Mouse (Mus musculus) macrophage (primary cell): ENCODE measurements around the gene Lamtor1. TPM values are rescaled to one million over a fixed set of nuclear protein-coding genes. Genes with fewer than 3 reads are reported as not detected.

Experiments
- H3K27ac ChIP-seq: fragments of 350-480 bp; formaldehyde crosslinking; 2 replicates; pipeline ENCODE4 v1.9.0; 2021
- H3K36me3 ChIP-seq: fragments of 350-480 bp; formaldehyde crosslinking; 2 replicates; pipeline ENCODE4 v1.9.0; 2021; ENCODE audit errors: inconsistent target
- H3K4me3 ChIP-seq: fragments of 350-480 bp; formaldehyde crosslinking; 2 replicates; pipeline ENCODE4 v1.9.0; 2021; ENCODE audit errors: inconsistent target
- H3K79me2 ChIP-seq: fragments of 350-480 bp; formaldehyde crosslinking; 2 replicates; pipeline ENCODE4 v1.9.0; 2021; ENCODE audit errors: inconsistent target
- WGBS: methylation state at CpG from one replicate; pipeline ENCODE4 v1.1.7; 2026; ENCODE audit warnings: inconsistent platforms; ENCODE audit not compliant: missing documents; 5-methylcytosine and 5-hydroxymethylcytosine counted together
- polyA plus RNA-seq: library from polyadenylated mRNA; stranded (reverse); fragments of 250-400 nt; gene quantifications from 3 replicates; pipeline ENCODE4 v1.2.4, GENCODE M21; 2018; ENCODE audit warnings: inconsistent platforms

Gene Lamtor1
- polyA plus RNA-seq, 1 experiment from 2014 or later: 249 TPM

DNA sequence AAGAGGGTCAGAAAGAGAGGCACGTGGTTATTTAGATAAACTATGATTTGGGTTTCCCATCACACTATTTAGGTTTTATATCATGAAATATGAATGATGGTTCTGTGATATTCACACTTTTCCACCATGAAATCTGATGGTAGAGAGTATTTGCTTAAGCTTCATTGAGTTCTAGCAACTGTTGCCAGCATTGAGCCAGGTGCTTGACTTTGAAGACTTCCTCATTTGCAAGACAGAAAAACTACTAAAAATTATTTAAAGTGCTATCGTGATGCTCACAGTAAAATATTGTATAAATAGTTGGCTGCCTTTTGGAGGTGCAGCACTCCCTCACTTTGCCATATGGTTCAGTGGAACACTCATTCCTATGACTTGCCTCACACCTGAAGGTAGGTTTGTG lies 49.6 kb downstream of the Lamtor1 start:
- Histone ChIP-seq H3K27ac (no peak overlapping the region), H3K4me3 (no peak overlapping the region), H3K36me3 (no peaks in the 10 kb centered on the region), H3K79me2 (peaks cover 97% of the 10 kb centered on the region)
- 63% methylated on average over 2 of the region's 2 CpGs for WGBS

- H3K79me2 ChIP-seq: peaks cover 97% of the 10 kb centered on the region
- H3K4me3 ChIP-seq: no peak overlapping the region
- WGBS: 77% methylated on average over 4 of the region's 4 CpGs
- no peak overlapping the region for H3K27ac ChIP-seq
- H3K36me3 ChIP-seq: no peaks in the 10 kb centered on the region
These were observed 50.2 kb downstream of the Lamtor1 start for GRCm38 (mm10) chr7:101955862-101956261.

DNA sequence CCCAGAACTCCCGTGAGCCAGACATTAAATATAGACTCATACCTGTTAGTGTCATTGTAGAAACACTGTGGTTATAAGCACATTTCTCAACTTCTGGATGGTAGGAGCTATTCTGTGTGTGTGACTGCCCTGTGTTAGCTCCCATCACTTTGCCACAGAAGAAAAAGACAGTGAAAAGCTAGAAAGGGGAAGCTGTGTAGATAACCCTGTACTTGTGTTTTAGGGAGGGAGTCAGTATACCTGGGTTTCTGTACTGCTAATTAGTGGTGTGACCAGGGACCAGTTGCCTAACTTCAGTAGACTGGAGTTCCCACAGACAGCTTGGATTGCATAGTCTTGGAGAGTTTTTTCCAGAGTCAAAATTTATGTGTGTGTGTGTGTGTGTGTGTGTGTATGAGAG lies 50.8 kb downstream of the Lamtor1 start:
- Histone ChIP-seq H3K4me3 (no peak overlapping the region), H3K79me2 (peaks cover 97% of the 10 kb centered on the region), H3K27ac (no peak overlapping the region), H3K36me3 (no peaks in the 10 kb centered on the region)
- 50% methylated on average over 1 of the region's 1 CpGs for WGBS

DNA sequence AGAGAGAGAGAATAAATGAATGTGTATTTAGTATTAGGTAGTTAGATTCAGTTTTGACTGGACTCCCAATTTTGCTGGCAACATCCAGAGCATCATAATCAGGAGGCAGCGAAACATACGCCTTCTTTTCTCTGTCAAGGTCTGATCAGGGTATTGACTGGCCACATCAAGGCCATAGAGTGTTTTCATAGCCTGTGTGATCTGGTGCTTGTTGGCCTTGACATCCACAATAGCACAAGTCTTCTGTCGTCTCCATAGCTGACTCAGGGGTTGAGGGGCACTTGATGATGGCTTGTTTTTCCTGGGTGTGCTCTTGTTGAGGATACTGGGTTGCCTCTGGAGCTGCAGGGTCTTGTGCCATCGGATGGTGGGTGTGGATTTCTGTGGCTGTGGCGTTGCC lies 51.2 kb downstream of the Lamtor1 start:
- Histone ChIP-seq H3K4me3 (no peak overlapping the region), H3K79me2 (peaks cover 97% of the 10 kb centered on the region), H3K27ac (no peak overlapping the region), H3K36me3 (no peaks in the 10 kb centered on the region)
- 97% methylated on average over 5 of the region's 5 CpGs for WGBS

DNA sequence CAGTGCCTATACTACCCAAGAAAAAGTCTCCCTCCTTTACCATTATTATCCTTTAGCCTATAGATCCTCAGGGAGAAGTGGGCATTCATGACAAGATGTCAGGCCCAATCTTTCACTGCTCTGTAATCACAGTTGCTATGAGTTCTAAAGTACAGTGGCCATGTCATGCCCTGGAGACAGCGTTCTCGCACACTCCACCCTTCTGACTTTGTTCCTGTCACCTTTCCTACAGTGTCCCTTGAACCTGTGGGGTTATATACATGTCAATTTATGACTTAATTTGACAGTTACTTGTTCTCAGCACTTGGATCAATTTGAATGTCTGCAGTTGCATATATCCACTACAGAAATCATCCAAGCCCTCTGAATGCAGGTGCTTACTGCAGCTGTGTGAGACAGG lies 57.1 kb downstream of the Lamtor1 start:
- 100% methylated on average over 2 of the region's 2 CpGs for WGBS
- Histone ChIP-seq H3K27ac (no peak overlapping the region), H3K36me3 (no peaks in the 10 kb centered on the region), H3K4me3 (no peak overlapping the region), H3K79me2 (peaks cover 100% of the 10 kb centered on the region)

DNA sequence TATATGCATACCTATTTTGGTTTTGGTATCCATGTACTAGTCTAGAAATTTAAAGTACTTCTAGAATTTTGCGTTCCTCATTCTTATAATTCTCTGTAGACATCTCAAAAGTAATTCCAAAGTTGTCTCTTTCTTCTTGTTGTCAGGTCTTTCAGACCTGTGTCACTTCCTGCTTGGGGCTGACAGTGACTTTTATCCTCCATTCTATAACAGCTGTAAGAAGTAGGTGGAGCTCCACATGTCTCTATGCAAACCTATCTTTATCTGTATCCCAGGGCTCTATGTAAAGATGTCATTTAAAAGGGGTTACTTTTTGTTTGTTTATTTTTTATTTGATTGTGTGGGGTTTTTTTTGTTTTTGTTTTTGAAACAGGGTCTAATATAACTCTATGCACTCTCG lies 57.9 kb downstream of the Lamtor1 start:
- H3K36me3 ChIP-seq: no peaks in the 10 kb centered on the region
- WGBS: 82% methylated on average over 2 of the region's 2 CpGs
- H3K79me2 ChIP-seq: peaks cover 100% of the 10 kb centered on the region
- no peak overlapping the region for H3K4me3 ChIP-seq
- no peak overlapping the region for H3K27ac ChIP-seq

GRCm38 (mm10) chr7:101964551-101964950 lies 58.8 kb downstream of the Lamtor1 start:
- WGBS: 73% methylated on average over 4 of the region's 4 CpGs
- Histone ChIP-seq H3K27ac (peak overlapping the region; percentile 50), H3K36me3 (no peaks in the 10 kb centered on the region), H3K79me2 (peaks cover 99% of the 10 kb centered on the region), H3K4me3 (no peak overlapping the region)

- Histone ChIP-seq H3K79me2 (peaks cover 89% of the 10 kb centered on the region), H3K36me3 (no peaks in the 10 kb centered on the region), H3K27ac (peak overlapping the region; percentile 50), H3K4me3 (no peak overlapping the region)
- 10% methylated on average over 2 of the region's 2 CpGs for WGBS
These were observed 59.9 kb downstream of the Lamtor1 start for GRCm38 (mm10) chr7:101965606-101966005.

DNA sequence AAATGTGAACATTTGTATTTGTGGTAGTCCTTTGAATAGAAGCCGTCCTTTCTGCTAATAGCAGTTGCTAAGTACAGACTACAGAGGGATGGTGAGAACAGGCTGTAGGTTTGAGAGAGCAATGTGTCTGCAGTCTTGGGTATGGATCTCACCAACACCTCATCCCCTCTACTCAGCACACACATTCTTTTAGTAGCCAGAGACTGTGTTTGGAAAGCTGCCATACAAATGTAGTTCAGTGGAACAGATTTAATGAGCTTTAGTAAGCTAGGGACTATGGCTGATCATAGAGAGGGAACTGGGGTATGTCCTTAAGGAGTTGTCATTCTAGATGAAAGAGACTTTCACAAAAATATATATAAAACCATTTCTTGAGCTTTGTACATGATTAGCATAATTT lies 61.6 kb downstream of the Lamtor1 start:
- H3K27ac ChIP-seq: no peak overlapping the region
- WGBS: 100% methylated on average over 1 of the region's 1 CpGs
- H3K79me2 ChIP-seq: peaks cover 89% of the 10 kb centered on the region
- no peaks in the 10 kb centered on the region for H3K36me3 ChIP-seq
- no peak overlapping the region for H3K4me3 ChIP-seq

DNA sequence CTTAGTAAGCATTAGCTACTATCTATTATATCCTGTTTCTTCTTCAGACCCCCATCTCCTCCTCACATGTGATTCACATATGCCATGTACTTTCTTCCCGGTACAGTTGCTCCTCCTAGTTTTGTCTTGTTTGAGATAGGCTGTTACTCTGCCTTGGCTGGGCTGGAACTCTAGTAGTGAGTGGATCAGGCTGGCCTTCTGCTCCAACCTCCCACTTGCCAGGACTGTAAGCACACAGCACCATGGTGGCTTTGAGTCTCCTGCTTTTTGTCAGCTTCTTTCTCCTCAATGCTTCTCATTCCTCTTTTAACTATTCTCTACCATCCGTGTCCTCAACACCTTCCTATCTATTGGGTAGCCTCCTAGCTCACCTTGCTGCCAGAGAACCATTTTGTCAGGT lies 63.0 kb downstream of the Lamtor1 start:
- peaks cover 89% of the 10 kb centered on the region for H3K79me2 ChIP-seq
- H3K27ac ChIP-seq: no peak overlapping the region
- 90% methylated on average over 2 of the region's 2 CpGs for WGBS
- H3K4me3 ChIP-seq: no peak overlapping the region
- H3K36me3 ChIP-seq: no peaks in the 10 kb centered on the region

DNA sequence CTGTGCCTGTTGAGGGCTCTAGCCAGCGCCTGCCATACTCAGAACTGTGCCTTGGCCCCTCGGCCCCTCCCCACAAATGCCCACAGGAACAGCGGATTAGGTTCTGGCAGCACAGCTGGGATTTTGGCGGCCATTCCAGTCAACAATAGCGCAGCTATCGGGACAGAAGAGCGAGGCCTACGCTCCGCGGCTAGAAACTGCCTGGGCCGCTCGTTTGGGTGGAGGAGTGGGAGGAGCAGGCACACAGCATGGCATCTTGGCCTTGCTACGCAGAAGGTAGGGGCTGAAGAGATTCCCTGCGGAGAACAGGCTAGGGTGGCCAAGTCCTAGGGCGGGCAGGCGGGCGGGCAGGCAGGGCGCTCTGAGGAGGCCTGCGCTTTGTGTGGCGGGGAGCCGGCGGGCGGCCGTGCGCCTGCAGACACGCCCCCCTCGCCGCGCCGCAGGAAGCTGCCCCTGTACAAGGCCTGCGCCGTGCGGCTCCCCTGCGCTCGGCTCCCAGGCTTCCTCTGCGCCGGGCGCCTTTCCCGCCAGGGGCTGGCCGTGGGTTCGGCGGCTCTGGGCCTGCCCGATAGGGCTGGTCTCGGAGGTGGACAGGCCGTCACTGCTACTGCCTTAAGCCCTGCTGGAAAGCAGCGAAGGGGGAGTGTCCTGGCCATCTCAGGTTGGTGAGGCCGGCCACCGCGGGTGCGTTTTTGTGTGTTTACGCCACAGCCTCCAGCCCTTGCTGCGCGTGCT lies 64.2 kb downstream of the Lamtor1 start:
- Histone ChIP-seq H3K27ac (peak overlapping the region; percentile 84), H3K4me3 (peak overlapping the region; percentile 65), H3K36me3 (no peaks in the 10 kb centered on the region), H3K79me2 (peaks cover 89% of the 10 kb centered on the region)
- under 1% methylated on average over 43 of the region's 53 CpGs for whole genome bisulfite sequencing

DNA sequence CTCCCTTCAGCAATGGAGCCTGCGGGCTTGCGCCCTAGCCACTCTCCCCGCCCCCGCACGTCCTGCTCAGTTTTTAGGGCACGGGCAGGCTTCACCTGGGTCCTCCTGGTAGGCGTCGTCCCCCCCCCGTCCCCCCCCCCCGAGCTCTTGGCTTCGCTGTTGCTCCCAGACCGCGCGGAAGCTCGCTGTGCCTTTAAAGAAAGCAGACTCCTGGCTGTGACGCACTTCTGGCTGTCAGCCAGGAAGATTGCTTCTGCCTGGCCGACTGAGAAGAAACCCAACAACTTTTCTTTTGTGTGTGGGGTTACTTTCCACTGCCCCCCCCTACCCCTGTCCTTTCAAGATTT lies 64.7 kb downstream of the Lamtor1 start:
- Histone ChIP-seq H3K27ac (peak overlapping the region; percentile 84), H3K79me2 (peaks cover 89% of the 10 kb centered on the region), H3K36me3 (no peaks in the 10 kb centered on the region), H3K4me3 (peak overlapping the region; percentile 65)
- 1% methylated on average over 14 of the region's 17 CpGs for WGBS

GRCm38 (mm10) chr7:101970821-101971461 lies 65.2 kb downstream of the Lamtor1 start:
- Histone ChIP-seq H3K4me3 (peak overlapping the region; percentile 65), H3K36me3 (no peaks in the 10 kb centered on the region), H3K79me2 (peaks cover 89% of the 10 kb centered on the region), H3K27ac (peak overlapping the region; percentile 84)
- 2% methylated on average over 19 of the region's 19 CpGs for WGBS

DNA sequence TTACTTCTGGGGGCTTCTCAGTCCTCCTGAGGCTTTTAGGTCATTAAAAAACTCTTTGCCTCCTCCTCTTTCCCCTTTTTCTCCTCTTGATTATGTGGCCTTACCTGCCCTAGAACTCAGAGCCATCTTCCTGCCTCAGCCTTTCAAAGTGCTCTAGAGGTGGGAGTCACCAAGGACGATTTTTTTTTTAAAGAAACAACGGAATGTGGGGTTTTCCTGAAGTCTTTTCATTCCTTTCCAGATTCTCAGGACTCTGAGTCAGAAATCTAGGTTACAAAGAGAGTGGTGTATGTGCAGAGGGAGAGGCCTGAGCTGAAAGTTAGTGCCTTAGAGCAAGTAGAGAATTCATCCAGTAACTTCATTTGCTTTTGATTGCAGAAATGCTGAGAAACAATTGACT lies 66.0 kb downstream of the Lamtor1 start:
- H3K4me3 ChIP-seq: peak overlapping the region; percentile 65
- H3K36me3 ChIP-seq: no peaks in the 10 kb centered on the region
- H3K27ac ChIP-seq: peak overlapping the region; percentile 84
- peaks cover 89% of the 10 kb centered on the region for H3K79me2 ChIP-seq
- WGBS: 15% methylated on average over 2 of the region's 2 CpGs

DNA sequence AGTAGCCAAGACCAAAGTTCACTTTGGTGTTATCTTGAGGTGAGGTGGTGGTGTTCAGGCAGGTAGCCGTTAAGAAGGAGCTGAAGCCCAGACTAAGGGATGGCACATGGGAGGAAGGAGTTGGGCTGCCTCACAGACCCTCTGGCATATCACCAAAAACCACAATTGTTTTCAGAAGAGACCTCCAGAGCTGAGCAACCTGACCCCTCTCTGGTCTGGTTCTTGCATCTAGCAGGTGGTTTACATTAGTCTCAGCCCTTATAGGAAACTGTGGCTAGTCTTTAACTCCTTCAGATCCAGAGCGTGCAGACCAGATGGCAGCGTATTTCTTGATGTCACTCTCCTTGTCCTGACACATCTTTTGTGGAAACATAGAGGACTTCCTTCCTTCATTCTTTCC lies 68.0 kb downstream of the Lamtor1 start:
- Histone ChIP-seq H3K27ac (no peak overlapping the region), H3K4me3 (no peak overlapping the region), H3K79me2 (peaks cover 79% of the 10 kb centered on the region), H3K36me3 (no peaks in the 10 kb centered on the region)
- 47% methylated on average over 3 of the region's 3 CpGs for WGBS
